Mouse (Mus musculus) frontal cortex, postnatal 14 days (tissue): ENCODE results near the gene Wtip.
"Not testable (repeated sequence)": the region's sequence is repeated elsewhere in the genome, so short reads cannot be mapped to it uniquely, and the experiment has no call there.

Experiments
- DNase-seq, 2 experiments: peaks; one replicate each; pipeline ENCODE4 v3.0.0; 2022; ENCODE audit warnings: low spot score in 2 of 2

Wtip gene

GRCm38 (mm10) chr7:34133117-34133762 lies at the start of gene Wtip:
TSS of gene Wtip (minus strand) at chr7:34133268.
- DNase-seq, result peak; percentile 33 to 35

GRCm38 (mm10) chr7:34176241-34176640 lies 43.2 kb upstream of the Wtip start:
- not testable (repeated sequence) for DNase-seq

DNA sequence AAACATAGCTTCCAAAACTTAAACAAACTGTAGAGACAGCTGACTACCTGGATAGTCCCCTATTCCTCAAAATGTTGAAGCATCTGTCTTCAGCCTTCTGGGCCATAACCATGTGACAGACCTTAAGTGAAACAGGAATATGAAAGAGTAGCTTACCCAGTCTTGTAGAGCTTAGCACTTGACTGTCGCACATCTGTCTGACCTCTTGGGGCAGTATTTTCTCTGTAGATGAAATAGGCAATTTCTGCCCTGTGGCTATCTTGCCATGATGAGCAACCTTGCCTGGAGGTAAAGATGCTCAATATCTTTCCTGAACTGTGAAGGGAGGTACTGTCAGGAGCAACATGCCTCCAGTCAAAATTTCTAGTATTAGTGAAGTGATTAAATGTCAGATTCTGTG lies 39.2 kb upstream of the Wtip start:
- no peak for DNase-seq

- no peak for DNase-seq
Measured at GRCm38 (mm10) chr7:34169454-34169853, 36.4 kb upstream of the Wtip start, which contains the start of gene Uba2. TSS of gene Uba2 (minus strand) at chr7:34169599.

DNA sequence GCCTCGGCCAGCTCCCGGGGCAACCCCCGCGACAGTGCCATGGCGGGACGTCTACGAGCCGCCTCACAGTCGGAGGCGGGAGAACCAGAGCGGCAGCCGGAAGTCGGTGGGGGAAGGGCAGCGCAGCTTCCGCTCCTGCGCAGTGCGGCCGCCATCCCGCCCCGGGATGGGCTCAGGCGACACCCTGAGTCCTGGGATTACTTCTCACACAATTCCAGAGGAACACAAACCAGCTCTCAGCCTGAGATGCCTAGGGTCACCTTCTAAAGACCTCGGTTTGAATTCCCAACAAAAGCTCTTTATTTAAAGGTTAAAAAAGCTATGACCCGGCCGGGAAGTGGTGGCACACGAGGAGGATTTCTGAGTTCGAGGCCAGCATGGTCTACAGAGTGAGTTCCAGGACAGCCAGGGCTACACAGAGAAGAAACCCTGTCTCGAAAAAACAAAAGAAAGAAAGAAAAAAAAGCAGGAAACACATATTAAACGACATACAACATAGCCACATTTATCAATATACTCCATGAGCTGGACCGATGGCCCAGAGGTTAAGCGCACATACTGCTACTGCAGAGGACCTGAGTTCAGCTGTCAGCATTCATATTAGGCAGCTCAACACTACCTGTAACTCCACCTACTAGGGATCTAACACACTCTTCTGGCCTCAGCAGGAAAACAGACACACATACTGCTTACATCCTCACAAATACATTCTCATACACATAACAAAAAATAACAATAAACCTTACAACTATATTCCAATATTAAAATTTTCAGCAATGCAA lies 35.6 kb upstream of the Wtip start:
- peak; percentile 81 to 91 for DNase-seq

- no peak for DNase-seq
Measured at GRCm38 (mm10) chr7:34167766-34168469, 34.9 kb upstream of the Wtip start.

- DNase-seq, result no peak
Measured at GRCm38 (mm10) chr7:34166850-34167249, 33.8 kb upstream of the Wtip start.

DNA sequence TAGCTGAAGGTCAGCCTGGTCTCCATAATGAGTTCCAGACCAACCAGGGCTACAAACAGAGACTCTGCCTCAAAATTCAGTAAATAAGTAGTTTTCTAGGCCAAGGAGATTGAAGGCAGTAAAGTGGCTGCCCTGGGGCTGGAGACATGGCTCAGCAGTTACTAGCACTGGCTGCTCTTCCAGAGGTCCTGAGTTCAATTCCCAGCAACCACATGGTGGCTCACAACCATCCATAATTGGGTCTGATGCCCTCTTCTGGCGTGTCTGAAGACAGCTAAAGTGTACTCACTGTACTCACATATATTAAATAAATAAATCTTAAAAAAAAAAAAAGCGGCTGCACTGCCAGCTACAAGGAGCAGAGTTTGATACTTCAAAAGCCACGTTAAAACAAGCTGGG lies 32.9 kb upstream of the Wtip start:
- no peak for DNase-seq

- no peak for DNase-seq
Measured at GRCm38 (mm10) chr7:34164671-34165070, 31.6 kb upstream of the Wtip start.

- DNase-seq, result no peak
Measured at GRCm38 (mm10) chr7:34159167-34159566, 26.1 kb upstream of the Wtip start.

DNA sequence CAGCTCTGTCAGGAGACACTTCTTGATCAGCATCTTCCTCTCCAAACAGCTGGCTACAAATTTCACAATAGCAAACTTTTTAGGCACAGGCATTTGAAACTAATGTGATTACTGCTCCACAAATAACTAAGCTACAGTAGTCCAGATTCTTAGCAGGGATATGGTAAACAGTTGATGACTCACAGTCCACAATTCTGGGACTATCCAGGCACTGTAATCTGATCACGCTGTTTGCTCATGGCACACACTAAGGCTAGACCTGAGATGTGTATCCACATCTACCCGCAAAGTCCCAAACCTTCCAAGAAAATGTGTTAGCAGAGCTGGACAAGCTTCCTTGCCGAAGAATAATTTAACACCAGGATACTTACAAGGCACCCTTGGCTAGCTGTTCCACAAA lies 24.9 kb upstream of the Wtip start:
- DNase-seq, result no peak

GRCm38 (mm10) chr7:34147193-34147592 lies 14.1 kb upstream of the Wtip start:
- no peak for DNase-seq

- no peak for DNase-seq
Measured at GRCm38 (mm10) chr7:34141123-34141522, 8.1 kb upstream of the Wtip start.

DNA sequence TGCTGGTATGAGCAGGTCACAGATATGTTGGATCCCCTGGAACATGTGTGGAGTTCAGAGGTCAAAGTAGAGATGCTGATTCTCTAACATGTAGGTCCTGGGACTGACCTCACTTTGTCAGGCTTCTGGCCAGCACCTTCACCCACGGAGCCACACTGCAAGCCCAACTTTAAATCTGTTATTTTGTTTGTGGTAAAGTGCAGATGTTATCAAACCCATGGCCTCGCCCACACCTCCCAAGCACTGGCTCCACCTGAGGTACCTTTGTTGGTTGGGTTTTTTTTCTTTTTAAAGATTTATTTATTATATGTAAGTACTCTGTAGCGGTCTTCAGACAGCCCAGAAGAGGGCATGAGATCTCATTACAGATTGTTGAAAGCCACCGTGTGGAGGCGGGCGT lies 6.4 kb upstream of the Wtip start:
- DNase-seq, result no peak

GRCm38 (mm10) chr7:34134336-34134735 lies 1.3 kb upstream of the Wtip start:
- no peak for DNase-seq

GRCm38 (mm10) chr7:34132355-34133079 lies 551 bp downstream of the Wtip start:
- no peak for DNase-seq

- DNase-seq, result no peak
Measured at GRCm38 (mm10) chr7:34131959-34132354, 1.1 kb downstream of the Wtip start.

DNA sequence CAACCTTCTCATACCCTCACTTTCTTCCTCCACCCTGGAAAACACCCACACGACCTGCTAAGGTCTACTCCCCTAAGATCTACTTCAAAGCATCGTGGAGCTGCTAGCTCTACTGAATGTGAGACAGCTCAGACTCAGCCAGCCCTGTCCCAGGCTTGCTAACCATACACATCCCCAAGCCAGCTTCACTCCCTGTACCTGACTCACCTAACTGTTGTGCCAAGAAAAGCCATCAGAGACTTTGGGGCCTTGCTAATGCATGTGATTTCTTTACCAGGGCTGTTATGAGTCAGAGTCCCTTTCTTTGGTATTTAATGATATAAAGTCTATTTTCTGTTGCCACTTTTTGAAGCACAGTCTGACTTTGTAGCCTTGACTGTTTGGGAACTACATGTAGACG lies 1.9 kb downstream of the Wtip start:
- no peak for DNase-seq

DNA sequence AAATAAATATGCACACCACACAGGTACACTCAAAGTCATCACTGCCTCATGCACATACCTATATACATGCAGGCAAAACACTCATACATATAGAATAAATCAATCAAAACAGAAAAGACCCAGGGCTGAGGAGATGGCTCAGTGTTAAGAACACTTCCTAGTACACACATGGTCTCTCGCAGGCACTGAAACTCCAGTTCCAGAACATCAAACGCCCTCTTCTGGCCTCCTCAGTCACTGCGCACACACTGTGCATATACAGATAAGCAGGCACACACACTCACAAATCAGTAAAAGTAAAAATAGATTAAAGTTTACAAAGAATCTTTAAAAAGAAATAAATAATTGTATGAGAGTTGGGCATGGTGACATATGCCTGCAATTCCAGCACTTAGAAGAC lies 6.8 kb downstream of the Wtip start:
- DNase-seq, result no peak

- no peak for DNase-seq
Measured at GRCm38 (mm10) chr7:34125346-34125745, 7.7 kb downstream of the Wtip start.

GRCm38 (mm10) chr7:34122987-34123720 lies 9.9 kb downstream of the Wtip start:
- no peak for DNase-seq
